Mouse (Mus musculus) heart, adult 2 months (tissue): Measurements from ENCODE around the gene B3gnt5. TPM values are rescaled to one million over a fixed set of nuclear protein-coding genes. Genes with fewer than 3 reads are reported as not detected.
A peak's percentile ranks its signal among the peaks of the same experiment; 100 is the strongest.

Source experiments
- DNase-seq, 2 experiments: peaks; one replicate each; pipeline ENCODE4 v3.0.0; 2021
- H3K27ac ChIP-seq: fragments of 200-600 bp; 2 replicates; pipeline ENCODE4 v1.8.1; 2022
- H3K27me3 ChIP-seq: fragments of 200-500 bp; 2 replicates; pipeline ENCODE4 v1.6.1; 2012; ENCODE audit warnings: mild to moderate bottlenecking, low read length, inconsistent platforms, mixed read lengths; ENCODE audit not compliant: control insufficient read depth, insufficient read depth
- H3K36me3 ChIP-seq: fragments of 200-500 bp; 2 replicates; pipeline ENCODE4 v1.6.1; 2012; ENCODE audit warnings: low read length, inconsistent platforms; ENCODE audit not compliant: control insufficient read depth, insufficient read depth
- H3K4me1 ChIP-seq: fragments of 200-500 bp; 2 replicates; pipeline ENCODE4 v1.6.1; 2011; ENCODE audit warnings: low read length; ENCODE audit not compliant: control insufficient read depth, insufficient read depth
- H3K4me3 ChIP-seq: fragments of 200-600 bp; 2 replicates; pipeline ENCODE4 v1.8.1; 2022
- H3K79me2 ChIP-seq: fragments of 200-500 bp; replicated peaks from 2 replicates; pipeline ENCODE4 v1.6.1; 2012; ENCODE audit warnings: mild to moderate bottlenecking, inconsistent platforms, low read length, moderate library complexity, mixed read lengths; ENCODE audit not compliant: control insufficient read depth, insufficient read depth
- H3K9ac ChIP-seq: fragments of 200-500 bp; 2 replicates; pipeline ENCODE4 v1.6.1; 2012; ENCODE audit warnings: low read depth, mild to moderate bottlenecking, control low read depth, inconsistent platforms, low read length, mixed read lengths
- CTCF ChIP-seq: fragments of 200-600 bp; IDR thresholded peaks from 2 replicates; pipeline ENCODE4 v1.8.1; 2022; ENCODE audit warnings: antibody characterized with exemption, mild to moderate bottlenecking, moderate library complexity
- EP300 ChIP-seq: fragments of 200-500 bp; IDR thresholded peaks from 2 replicates; pipeline ENCODE4 v1.6.1; 2011; ENCODE audit warnings: low read depth, low read length, control low read depth; ENCODE audit not compliant: insufficient read depth
- POLR2A ChIP-seq: fragments of 200-500 bp; IDR thresholded peaks from 2 replicates; pipeline ENCODE4 v1.6.1; 2011; ENCODE audit warnings: mild to moderate bottlenecking, low read depth, low read length, control low read depth; ENCODE audit not compliant: insufficient read depth
- WGBS: fragments of 180-500 bp; shearing (Covaris S2); methylation state at CpG from one replicate; pipeline ENCODE4 v1.1.7; 2018; 5-methylcytosine and 5-hydroxymethylcytosine counted together
- intact Hi-C: fragments of 180-260 bp; cut with DNase I; formaldehyde crosslinking; loops from one replicate; pipeline ENCODE4 v1.15.1; 2025
- polyA plus RNA-seq: library from polyadenylated mRNA; depleted of rRNA; stranded (reverse); fragments of >200 nt; gene quantifications from 2 replicates; pipeline ENCODE4 v1.2.3, GENCODE M21; 2012; rRNA removed
- total RNA-seq, 2 experiments: library from RNA; stranded (reverse); gene quantifications; 2 replicates each; pipeline ENCODE4 v1.2.3; 2021

The B3gnt5 gene
- total and polyA plus RNA-seq, 3 experiments, result 0.31 to 0.57 (median 0.44) TPM

- intact Hi-C loops, result no loop called here
- H3K27ac ChIP-seq, result no peak overlapping the region
- no peak overlapping the region for H3K9ac ChIP-seq
- no peaks in the 10 kb centered on the region for H3K4me1 ChIP-seq
- no peaks in the 10 kb centered on the region for H3K79me2 ChIP-seq
- DNase-seq, result no peak
- over 99% methylated on average over 3 of the region's 3 CpGs for WGBS
- H3K36me3 ChIP-seq, result no peaks in the 10 kb centered on the region
- TF ChIP-seq EP300, result no peak
- TF ChIP-seq POLR2A, result no peak
- TF ChIP-seq CTCF, result peak; percentile 23; the same call in 1 of the 2 replicates
- no peak overlapping the region for H3K4me3 ChIP-seq
- no peaks in the 10 kb centered on the region for H3K27me3 ChIP-seq
Observed at GRCm38 (mm10) chr16:19766107-19766506, 6.1 kb downstream of the B3gnt5 start.

- Histone ChIP-seq H3K4me3 (no peak overlapping the region), H3K4me1 (no peaks in the 10 kb centered on the region), H3K36me3 (no peaks in the 10 kb centered on the region), H3K9ac (no peak overlapping the region), H3K79me2 (no peaks in the 10 kb centered on the region), H3K27me3 (no peaks in the 10 kb centered on the region), H3K27ac (no peak overlapping the region)
- WGBS, result 84% methylated on average over 5 of the region's 5 CpGs
- DNase-seq, result no peak
- TF ChIP-seq CTCF, result no peak
- no peak for TF ChIP-seq POLR2A
- TF ChIP-seq EP300, result no peak
- intact Hi-C loops, result no loop called here
Observed at GRCm38 (mm10) chr16:19768046-19768445, 8.0 kb downstream of the B3gnt5 start.

- no peaks in the 10 kb centered on the region for H3K27me3 ChIP-seq
- no peak overlapping the region for H3K4me3 ChIP-seq
- H3K27ac ChIP-seq, result no peak overlapping the region
- intact Hi-C loops, result no loop called here
- DNase-seq, result no peak
- no peaks in the 10 kb centered on the region for H3K79me2 ChIP-seq
- TF ChIP-seq CTCF (no peak), EP300 (no peak), POLR2A (no peak)
- H3K9ac ChIP-seq, result no peak overlapping the region
- H3K4me1 ChIP-seq, result no peaks in the 10 kb centered on the region
- no peaks in the 10 kb centered on the region for H3K36me3 ChIP-seq
Observed at GRCm38 (mm10) chr16:19772013-19772412, 12.0 kb downstream of the B3gnt5 start.

GRCm38 (mm10) chr16:19786386-19787090, 26.5 kb downstream of the B3gnt5 start:
- Histone ChIP-seq H3K27me3 (no peaks in the 10 kb centered on the region), H3K36me3 (no peaks in the 10 kb centered on the region), H3K4me1 (no peaks in the 10 kb centered on the region), H3K9ac (no peak overlapping the region), H3K4me3 (no peak overlapping the region), H3K79me2 (no peaks in the 10 kb centered on the region), H3K27ac (no peak overlapping the region)
- intact Hi-C loops, result no loop called here
- TF ChIP-seq POLR2A (no peak), CTCF (no peak), EP300 (no peak)
- DNase-seq, result no peak
- 65% methylated on average over 12 of the region's 12 CpGs for WGBS

- intact Hi-C loops, result no loop called here
- Histone ChIP-seq H3K9ac (no peak overlapping the region), H3K4me3 (no peak overlapping the region), H3K36me3 (no peaks in the 10 kb centered on the region), H3K79me2 (no peaks in the 10 kb centered on the region), H3K27me3 (no peaks in the 10 kb centered on the region), H3K4me1 (no peaks in the 10 kb centered on the region), H3K27ac (no peak overlapping the region)
- TF ChIP-seq CTCF (no peak), POLR2A (no peak), EP300 (no peak)
- WGBS, result 84% methylated on average over 2 of the region's 2 CpGs
- no peak for DNase-seq
Observed at GRCm38 (mm10) chr16:19789914-19790313, 29.9 kb downstream of the B3gnt5 start.

GRCm38 (mm10) chr16:19818801-19819200, 58.8 kb downstream of the B3gnt5 start:
- intact Hi-C loops, result no loop called here
- no peaks in the 10 kb centered on the region for H3K36me3 ChIP-seq
- no peaks in the 10 kb centered on the region for H3K4me1 ChIP-seq
- no peaks in the 10 kb centered on the region for H3K79me2 ChIP-seq
- H3K27me3 ChIP-seq, result no peaks in the 10 kb centered on the region
- 56% methylated on average over 2 of the region's 2 CpGs for WGBS
- H3K9ac ChIP-seq, result no peak overlapping the region
- H3K27ac ChIP-seq, result no peak overlapping the region
- H3K4me3 ChIP-seq, result no peak overlapping the region
- TF ChIP-seq EP300 (no peak), CTCF (no peak), POLR2A (no peak)
- DNase-seq, result no peak

Other genes with a start within 250 kb of the B3gnt5 start
- gene Olfr167, start 237.9 kb upstream of the B3gnt5 start, total RNA-seq, result not detected
- gene Olfr167, start 237.9 kb upstream of the B3gnt5 start, polyA plus RNA-seq, result not detected in 2 replicates
- gene Olfr168, start 224.7 kb upstream of the B3gnt5 start, total RNA-seq, result not detected
- gene Olfr168, start 224.7 kb upstream of the B3gnt5 start, polyA plus RNA-seq, result not detected in 2 replicates
- gene Olfr169, start 188.4 kb upstream of the B3gnt5 start, total RNA-seq, result not detected
- gene Olfr169, start 188.4 kb upstream of the B3gnt5 start, polyA plus RNA-seq, result not detected in 2 replicates
- not detected for gene Olfr170, start 148.3 kb upstream of the B3gnt5 start, total RNA-seq
- gene Olfr170, start 148.3 kb upstream of the B3gnt5 start, polyA plus RNA-seq, result not detected in 2 replicates
- gene Olfr171, start 130.3 kb upstream of the B3gnt5 start, total RNA-seq, result not detected
- gene Olfr171, start 130.3 kb upstream of the B3gnt5 start, polyA plus RNA-seq, result not detected in 2 replicates
- gene Lamp3, start 53.8 kb upstream of the B3gnt5 start, total RNA-seq, result under 1 TPM in 1 of 2 experiments, not detected in 1; 0.07 TPM
- gene Lamp3, start 53.8 kb upstream of the B3gnt5 start, polyA plus RNA-seq, result 0.20 TPM in 1 of 2 replicates, not detected in the other
- gene Klhl6, start 222.8 kb downstream of the B3gnt5 start, total RNA-seq, result 1 to 10 TPM; 5.3 to 5.4 TPM
- 5.4 and 7.7 TPM in 2 replicates for gene Klhl6, start 222.8 kb downstream of the B3gnt5 start, polyA plus RNA-seq